Mouse (Mus musculus) heart, embryonic 12.5 days (tissue): ENCODE results near the gene Nisch. TPM values are rescaled to one million over a fixed set of nuclear protein-coding genes. Genes with fewer than 3 reads are reported as not detected.
A peak's percentile ranks its signal among the peaks of the same experiment; 100 is the strongest.

Experiments
- ATAC-seq: fragments of 200-750 bp; cut with Nextera tagmentation; 2 replicates; pipeline ENCODE4 v1.8.0; 2017; ENCODE audit warnings: moderate TSS enrichment, moderate library complexity; ENCODE audit not compliant: insufficient number of reproducible peaks, low FRiP score
- H3K27ac ChIP-seq: fragments of 300-500 bp; sonication (generic); 2 replicates; pipeline ENCODE4 v1.5.1; 2016; ENCODE audit warnings: mild to moderate bottlenecking, moderate library complexity; ENCODE audit not compliant: poor library complexity, severe bottlenecking
- H3K27me3 ChIP-seq: fragments of 300-500 bp; sonication (generic); replicated peaks from 2 replicates; pipeline ENCODE4 v1.6.1; 2016; ENCODE audit warnings: mild to moderate bottlenecking, moderate library complexity
- H3K36me3 ChIP-seq: fragments of 300-500 bp; sonication (generic); 2 replicates; pipeline ENCODE4 v1.6.1; 2016; ENCODE audit warnings: mild to moderate bottlenecking, moderate library complexity
- H3K4me1 ChIP-seq: fragments of 300-500 bp; sonication (generic); replicated peaks from 2 replicates; pipeline ENCODE4 v1.6.1; 2016; ENCODE audit warnings: mild to moderate bottlenecking
- H3K4me2 ChIP-seq: fragments of 300-500 bp; sonication (generic); 2 replicates; pipeline ENCODE4 v1.6.1; 2016; ENCODE audit warnings: mild to moderate bottlenecking, moderate library complexity
- H3K4me3 ChIP-seq: fragments of 300-500 bp; sonication (generic); 2 replicates; pipeline ENCODE4 v1.5.1; 2016; ENCODE audit warnings: mild to moderate bottlenecking
- H3K9ac ChIP-seq: fragments of 300-500 bp; sonication (generic); 2 replicates; pipeline ENCODE4 v1.6.1; 2016; ENCODE audit warnings: mild to moderate bottlenecking, moderate library complexity
- H3K9me3 ChIP-seq: fragments of 300-500 bp; sonication (generic); replicated peaks from 2 replicates; pipeline ENCODE4 v1.6.1; 2016; ENCODE audit warnings: mild to moderate bottlenecking, moderate library complexity
- WGBS: fragments of 180-500 bp; shearing (Covaris S2); methylation state at CpG from one replicate; pipeline ENCODE4 v1.1.7; 2016; 5-methylcytosine and 5-hydroxymethylcytosine counted together
- polyA plus RNA-seq: library from polyadenylated mRNA; unstranded; fragments of >200 nt; fragmentation: Nextera tagmentation; extraction: Ambion mirVana; gene quantifications from 2 replicates; pipeline ENCODE4 v1.2.1, GENCODE M21; 2016

The Nisch gene
- polyA plus RNA-seq, 1 experiment from 2014 or later: 446 TPM

GRCm38 (mm10) chr14:31240528-31240927 is 23.8 kb upstream of the Nisch start:
- H3K4me2 ChIP-seq: no peak overlapping the region
- 71% methylated on average over 3 of the region's 3 CpGs for whole genome bisulfite sequencing
- H3K4me1 ChIP-seq: no peaks in the 10 kb centered on the region
- no peak for ATAC-seq
- H3K9ac ChIP-seq: no peak overlapping the region
- no peak overlapping the region for H3K4me3 ChIP-seq
- H3K27me3 ChIP-seq: no peaks in the 10 kb centered on the region
- no peak overlapping the region for H3K27ac ChIP-seq
- no peaks in the 10 kb centered on the region for H3K9me3 ChIP-seq
- peaks cover 6% of the 10 kb centered on the region; the same call in 1 of the 2 replicates for H3K36me3 ChIP-seq

- Histone ChIP-seq H3K27me3 (no peaks in the 10 kb centered on the region), H3K4me3 (no peak overlapping the region), H3K27ac (no peak overlapping the region), H3K4me1 (peaks cover 14% of the 10 kb centered on the region; the same call in 1 of the 2 replicates), H3K4me2 (no peak overlapping the region), H3K9ac (no peak overlapping the region), H3K9me3 (no peaks in the 10 kb centered on the region), H3K36me3 (peaks cover 6% of the 10 kb centered on the region; the same call in 1 of the 2 replicates)
- WGBS: 74% methylated on average over 7 of the region's 7 CpGs
- no peak for ATAC-seq
Observed at GRCm38 (mm10) chr14:31237101-31237882, 20.5 kb upstream of the Nisch start.

GRCm38 (mm10) chr14:31233996-31234591 is 17.3 kb upstream of the Nisch start:
- no peak for ATAC-seq

GRCm38 (mm10) chr14:31233070-31233995 is 16.6 kb upstream of the Nisch start:
- Histone ChIP-seq H3K36me3 (no peaks in the 10 kb centered on the region; the same call in 1 of the 2 replicates), H3K9me3 (no peaks in the 10 kb centered on the region), H3K27ac (no peak overlapping the region), H3K4me2 (no peak overlapping the region), H3K4me1 (peaks cover 50% of the 10 kb centered on the region), H3K9ac (no peak overlapping the region), H3K4me3 (no peak overlapping the region), H3K27me3 (no peaks in the 10 kb centered on the region)
- 63% methylated on average over 14 of the region's 14 CpGs for WGBS
- ATAC-seq: peak; percentile 41; the same call in 1 of the 2 replicates

More at GRCm38 (mm10) chr14:31233996-31234591, 17.3 kb upstream of the Nisch start:
- H3K9ac ChIP-seq: 0 out of 2 replicates have a peak overlapping the region, but pooled peaks have one; percentile 19
- 11% methylated on average over 11 of the region's 11 CpGs for WGBS
- no peaks in the 10 kb centered on the region for H3K9me3 ChIP-seq
- H3K4me3 ChIP-seq: no peak overlapping the region
- peak overlapping the region; percentile 39 for H3K4me2 ChIP-seq
- peaks cover 43% of the 10 kb centered on the region for H3K4me1 ChIP-seq
- H3K27me3 ChIP-seq: no peaks in the 10 kb centered on the region
- peaks cover 6% of the 10 kb centered on the region; the same call in 1 of the 2 replicates for H3K36me3 ChIP-seq
- no peak overlapping the region for H3K27ac ChIP-seq

GRCm38 (mm10) chr14:31232404-31233069 is 15.8 kb upstream of the Nisch start:
- no peak overlapping the region for H3K4me3 ChIP-seq
- no peaks in the 10 kb centered on the region for H3K9me3 ChIP-seq
- H3K36me3 ChIP-seq: no peaks in the 10 kb centered on the region
- H3K9ac ChIP-seq: no peak overlapping the region
- H3K27me3 ChIP-seq: no peaks in the 10 kb centered on the region
- 70% methylated on average over 13 of the region's 13 CpGs for WGBS
- H3K4me2 ChIP-seq: no peak overlapping the region
- H3K4me1 ChIP-seq: peaks cover 56% of the 10 kb centered on the region
- no peak overlapping the region for H3K27ac ChIP-seq
- ATAC-seq: no peak

GRCm38 (mm10) chr14:31230442-31230841 is 13.7 kb upstream of the Nisch start:
- Histone ChIP-seq H3K4me2 (no peak overlapping the region), H3K27me3 (no peaks in the 10 kb centered on the region), H3K4me3 (no peak overlapping the region), H3K36me3 (no peaks in the 10 kb centered on the region), H3K27ac (peak overlapping the region; percentile 35; the same call in 1 of the 2 replicates), H3K9ac (no peak overlapping the region), H3K4me1 (peaks cover 66% of the 10 kb centered on the region), H3K9me3 (no peaks in the 10 kb centered on the region)
- WGBS: 41% methylated on average over 8 of the region's 8 CpGs
- no peak for ATAC-seq

- H3K27ac ChIP-seq: no peak overlapping the region
Observed at GRCm38 (mm10) chr14:31228234-31228633, 11.5 kb upstream of the Nisch start.

GRCm38 (mm10) chr14:31226978-31227377 is 10.2 kb upstream of the Nisch start:
- ATAC-seq: peak; percentile 43; the same call in 1 of the 2 replicates
- H3K9ac ChIP-seq: no peak overlapping the region
- no peaks in the 10 kb centered on the region for H3K9me3 ChIP-seq
- H3K4me1 ChIP-seq: peaks cover 54% of the 10 kb centered on the region
- peak overlapping the region; percentile 58; the same call in 1 of the 2 replicates for H3K27ac ChIP-seq
- H3K4me2 ChIP-seq: no peak overlapping the region
- H3K36me3 ChIP-seq: no peaks in the 10 kb centered on the region
- H3K27me3 ChIP-seq: no peaks in the 10 kb centered on the region
- H3K4me3 ChIP-seq: no peak overlapping the region
- WGBS: 45% methylated on average over 4 of the region's 4 CpGs

More at GRCm38 (mm10) chr14:31228234-31228633, 11.5 kb upstream of the Nisch start:
- Histone ChIP-seq H3K36me3 (no peaks in the 10 kb centered on the region), H3K4me2 (no peak overlapping the region), H3K9me3 (no peaks in the 10 kb centered on the region), H3K9ac (no peak overlapping the region), H3K4me3 (no peak overlapping the region), H3K27me3 (no peaks in the 10 kb centered on the region), H3K4me1 (peaks cover 62% of the 10 kb centered on the region)
- ATAC-seq: no peak
- 45% methylated on average over 6 of the region's 6 CpGs for WGBS

- peaks cover 48% of the 10 kb centered on the region for H3K4me1 ChIP-seq
- H3K27ac ChIP-seq: no peak within 1 kb of the TSS
- H3K9me3 ChIP-seq: no peaks in the 10 kb centered on the region
- H3K27me3 ChIP-seq: 0 out of 2 replicates have a peak, but pooled peaks cover 9% of the 10 kb centered on the region
- H3K9ac ChIP-seq: peak within 1 kb of the TSS; percentile 50; the same call in 1 of the 2 replicates
- H3K4me2 ChIP-seq: peak within 1 kb of the TSS; percentile 48
- peak; percentile 55 for ATAC-seq
- H3K36me3 ChIP-seq: peaks cover 5% of the 10 kb centered on the region; the same call in 1 of the 2 replicates
- WGBS: 5% methylated on average over 11 of the region's 11 CpGs
- H3K4me3 ChIP-seq: no peak within 1 kb of the TSS
Observed at GRCm38 (mm10) chr14:31217666-31218065, 920 bp upstream of the Nisch start, which contains the start of gene Sema3g. Gene Sema3g, plus strand, starts transcription at chr14:31217860.
